ENCODE assay signal across 9 mouse cellular contexts in the genomic region with DNA sequence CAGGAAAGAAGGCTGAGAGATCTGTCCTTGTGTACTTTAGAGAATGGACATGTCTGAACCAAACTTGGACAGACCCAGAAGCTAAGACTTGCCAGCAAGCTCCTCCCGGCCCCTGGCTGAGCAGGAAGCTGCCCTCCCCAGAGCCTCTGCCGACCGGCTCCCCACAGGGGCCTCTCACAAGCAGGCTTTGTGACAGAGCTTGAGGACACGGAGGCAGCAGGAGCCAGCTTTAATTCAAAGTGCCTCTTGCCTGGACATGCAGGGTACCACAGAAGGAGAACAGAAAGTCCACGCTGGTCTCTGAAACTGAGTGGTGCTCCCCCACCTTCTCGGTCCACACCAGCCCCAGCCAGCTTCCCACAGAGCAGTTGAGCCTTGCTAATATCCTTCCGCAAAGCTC. TPM values are rescaled to one million over a fixed set of nuclear protein-coding genes. Genes with fewer than 3 reads are reported as not detected.
DNase-seq lines count a peak whose midpoint lies in the region; TF ChIP-seq lines count a peak whose summit lies in the region.
"Had no signal": no experiment of that assay in that cellular context is flagged by ENCODE, and none has a peak within 500 bp of the region (broad histone marks: within the 10 kb centered on the region; RNA-seq: fewer than 3 reads in every experiment).

No protein-coding gene starts in this region.

- peak overlapping the region; percentile 35; the same call in 1 of the 2 replicates for H3K27ac ChIP-seq in ES-E14 (ENCODE audit: insufficient read depth, low read depth, low read length, poor library complexity, severe bottlenecking)
- no peak overlapping the region for H3K27ac ChIP-seq in cerebellum, adult 2 months (ENCODE audit: insufficient read depth, low read length)

- in situ Hi-C loops in ES-E14 (cut with MboI; ENCODE audit: low sequenced_read_pairs in 2 of 2, unreplicated experiment in 2 of 2), result no loop called here

- H3K9ac ChIP-seq in ES-E14 (ENCODE audit: insufficient read depth, low read depth, low read length, poor library complexity, severe bottlenecking), result no peak overlapping the region

- no peak for TF ChIP-seq CTCF in cerebellum, adult 2 months (IDR thresholded peaks at IDR 0.05; ENCODE audit: borderline replicate concordance, insufficient read depth, low read depth, low read length)

- no peaks in the 10 kb centered on the region for H3K9me3 ChIP-seq in ES-E14 (ENCODE audit: control insufficient read depth, insufficient read depth, low read depth, low read length)

- intact Hi-C loops in heart, postnatal 14 days (cut with DNase I), result no loop called here

- 22% methylated on average over 7 of the region's 7 CpGs for WGBS in cerebellum, adult 2 months

- TF ChIP-seq POLR2A in cerebellum, adult 2 months (IDR thresholded peaks at IDR 0.05; ENCODE audit: borderline replicate concordance, insufficient read depth, low read length), result no peak

- peaks cover 21 to 36% of the 10 kb centered on the region in 2 experiments for H3K4me1 ChIP-seq in ES-E14 (ENCODE audit: control insufficient read depth in 2 of 2, insufficient read depth in 2 of 2, low read length in 2 of 2, poor library complexity in 1 of 2)
- no peaks in the 10 kb centered on the region for H3K4me1 ChIP-seq in cerebellum, adult 2 months (ENCODE audit: control insufficient read depth, insufficient read depth, low read length)

- no peaks in the 10 kb centered on the region for H3K36me3 ChIP-seq in ES-E14 (ENCODE audit: control insufficient read depth, insufficient read depth, low read length, poor library complexity, severe bottlenecking)
- H3K36me3 ChIP-seq: G1E had no signal

- H3K4me3 ChIP-seq in ES-E14 (ENCODE audit: insufficient read depth in 1 of 2, low read depth in 1 of 2, low read length in 2 of 2, poor library complexity in 1 of 2, severe bottlenecking in 1 of 2), result no peak overlapping the region
- no peak overlapping the region for H3K4me3 ChIP-seq in cerebellum, adult 2 months (replicated peaks; ENCODE audit: insufficient read depth, low read depth, low read length)

- H3K27me3 ChIP-seq in cerebellum, adult 2 months (ENCODE audit: control insufficient read depth, insufficient read depth, low read length), result no peaks in the 10 kb centered on the region

- DNase-seq in heart, adult 18-20 months, result peak; percentile 60 to 65
- DNase-seq in heart, adult 8-10 months (ENCODE audit: low spot score), result no peak
- DNase-seq in ES-E14 (ENCODE audit: low read depth, low spot score), result no peak
- DNase-seq in heart, postnatal 14 days, result peak; percentile 63 to 66
- DNase-seq in lung, postnatal 4 days, result peak; percentile 66 to 75
- no peak for DNase-seq in frontal cortex, postnatal 14 days (ENCODE audit: low spot score in 2 of 2)
- DNase-seq in cerebellum, adult 2 months, result no peak
- no peak for DNase-seq in ovary, postnatal 36 days (ENCODE audit: low spot score)

TF ChIP-seq in ES-E14, 5 proteins besides CTCF, POLR2A, EP300 and RAD21:
- TF ChIP-seq ZNF384 (IDR thresholded peaks at IDR 0.05; ENCODE audit: low read depth, low read length), result no peak
- no peak for TF ChIP-seq MAFK (IDR thresholded peaks at IDR 0.05; ENCODE audit: insufficient read depth, low read depth, low read length)
- TF ChIP-seq ZC3H11A (IDR thresholded peaks at IDR 0.05; ENCODE audit: borderline replicate concordance, low read depth, low read length), result no peak
- no peak for TF ChIP-seq HCFC1 (IDR thresholded peaks at IDR 0.05; ENCODE audit: borderline replicate concordance, insufficient read depth, low read length)
- TF ChIP-seq CHD2 (IDR thresholded peaks at IDR 0.05; ENCODE audit: low read depth, low read length), result no peak

RNA-seq across cellular contexts. Expression of gene Sik1, which starts 21.9 kb away (rescaled TPM):
- 10 to 100 TPM; 50.5 to 54.1 TPM for total RNA-seq in heart, adult 18-20 months (2021)
- 10 to 100 TPM; 19.0 to 34.0 (median 30.2) TPM for total RNA-seq in heart, adult 8-10 months (2022)
- 35.0 and 41.2 TPM in 2 replicates for total RNA-seq in ES-E14 (2012; rRNA removed)
- 10 to 100 TPM; 41.4 to 72.2 TPM for total RNA-seq in heart, postnatal 14 days (2021)
- 5.0 and 5.2 TPM in 2 replicates for polyA plus RNA-seq in cerebellum, adult 2 months (2012; rRNA removed)

Comparison
In these comparisons a context has a peak if more than half of its experiments do, and no peak if none do; other contexts are left out.
1. DNase-seq: peak in heart, adult 18-20 months (2 of 2), heart, postnatal 14 days (2 of 2) and lung, postnatal 4 days (2 of 2); none in heart, adult 8-10 months (single experiment), ES-E14 (single experiment), frontal cortex, postnatal 14 days (0 of 2), cerebellum, adult 2 months (0 of 2) and ovary, postnatal 36 days (single experiment).